In the genomic region with DNA sequence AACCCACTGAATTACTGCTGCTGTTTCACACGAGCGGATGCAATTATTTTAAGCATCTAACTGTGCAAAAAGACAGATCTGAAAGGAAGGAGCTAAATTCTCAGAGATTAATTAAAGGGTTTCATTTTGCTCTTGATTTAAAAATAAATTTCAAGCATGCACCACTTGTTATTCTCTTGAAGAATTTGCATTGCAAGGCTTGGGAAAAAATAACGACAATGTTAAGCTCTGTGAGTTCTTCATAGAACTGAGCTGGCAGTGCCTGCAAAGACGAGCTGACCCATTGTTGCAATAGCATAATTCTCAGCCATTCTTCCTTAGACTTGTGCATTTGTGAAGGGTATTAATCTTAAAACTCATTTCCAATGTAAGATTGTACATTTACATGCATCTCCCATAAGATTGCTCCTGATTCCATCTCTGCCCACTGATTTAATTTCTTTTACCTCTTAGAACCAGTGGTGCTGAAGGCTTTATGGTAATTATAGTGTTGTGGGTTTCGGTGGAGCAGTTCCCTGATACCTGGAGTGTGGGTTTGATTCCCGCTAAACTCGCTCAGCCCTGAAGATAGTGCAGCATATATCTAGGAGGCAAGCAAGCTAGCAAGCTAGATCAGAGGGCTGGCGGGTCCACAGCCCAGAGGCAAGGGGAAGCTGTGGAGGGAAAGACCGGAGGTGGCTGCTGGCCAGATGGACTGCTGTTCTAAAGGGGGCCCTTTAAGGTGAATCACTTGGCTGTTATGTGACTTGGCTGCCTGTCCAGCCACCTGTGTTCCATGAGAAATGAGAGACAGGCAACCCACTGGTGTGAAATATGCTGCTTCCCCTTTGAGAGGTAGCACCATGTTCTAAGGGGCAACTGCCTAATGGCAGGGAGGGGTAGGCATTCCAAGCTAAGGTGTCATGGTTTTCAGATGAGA, we compare ENCODE assay signal across 14 mouse cellular contexts.
DNase-seq lines count a peak whose midpoint lies in the region; ATAC-seq lines count a peak whose summit lies in the region.
"Had no signal": no experiment of that assay in that cellular context is flagged by ENCODE, and none has a peak within 500 bp of the region (broad histone marks: within the 10 kb centered on the region; RNA-seq: fewer than 3 reads in every experiment).

No protein-coding gene starts in this region.

- 43% methylated on average over 9 of the region's 9 CpGs for WGBS in forebrain, embryonic 13.5 days
- 58% methylated on average over 9 of the region's 9 CpGs for WGBS in forebrain, embryonic 12.5 days
- 37% methylated on average over 9 of the region's 9 CpGs for WGBS in neural tube, embryonic 15.5 days

- H3K4me3 ChIP-seq in forebrain, embryonic 13.5 days, result no peak overlapping the region
- H3K4me3 ChIP-seq in forebrain, embryonic 12.5 days (replicated peaks), result no peak overlapping the region
- no peak overlapping the region for H3K4me3 ChIP-seq in neural tube, embryonic 15.5 days (replicated peaks)
- H3K4me3 ChIP-seq: embryonic facial prominence, embryonic 15.5 days; midbrain, embryonic 12.5 days had no signal

- intact Hi-C loops in left cerebral cortex, postnatal 4 days (cut with DNase I), result no loop called here

- DNase-seq in left cerebral cortex, postnatal 4 days, result peak; percentile 34
- no peak for DNase-seq in left cerebral cortex, adult 11 months (ENCODE audit: low spot score)
- peak; percentile 59 to 65 for DNase-seq in cerebellum, postnatal 14 days
- no peak for DNase-seq in adrenal gland, adult 2 months
- DNase-seq in thymus, postnatal 36 days, result no peak
- DNase-seq: adrenal gland, postnatal 14 days; kidney, adult 2 months had no signal

- no peak overlapping the region for H3K9ac ChIP-seq in forebrain, embryonic 13.5 days
- H3K9ac ChIP-seq in forebrain, embryonic 12.5 days, result no peak overlapping the region
- no peak overlapping the region for H3K9ac ChIP-seq in neural tube, embryonic 15.5 days (replicated peaks)
- H3K9ac ChIP-seq: embryonic facial prominence, embryonic 15.5 days; midbrain, embryonic 12.5 days had no signal

- no peak overlapping the region for H3K27ac ChIP-seq in forebrain, embryonic 13.5 days
- no peak overlapping the region for H3K27ac ChIP-seq in forebrain, embryonic 12.5 days
- H3K27ac ChIP-seq in neural tube, embryonic 15.5 days (replicated peaks), result peak overlapping the region; percentile 81
- H3K27ac ChIP-seq: embryonic facial prominence, embryonic 15.5 days; midbrain, embryonic 12.5 days had no signal

- no peaks in the 10 kb centered on the region for H3K36me3 ChIP-seq in forebrain, embryonic 13.5 days (ENCODE audit: poor library complexity, severe bottlenecking)
- no peaks in the 10 kb centered on the region for H3K36me3 ChIP-seq in forebrain, embryonic 12.5 days (replicated peaks)
- no peaks in the 10 kb centered on the region for H3K36me3 ChIP-seq in neural tube, embryonic 15.5 days
- H3K36me3 ChIP-seq: embryonic facial prominence, embryonic 15.5 days; midbrain, embryonic 12.5 days had no signal

- H3K4me1 ChIP-seq in forebrain, embryonic 13.5 days, result peaks cover 24% of the 10 kb centered on the region
- peaks cover 8% of the 10 kb centered on the region; the same call in 1 of the 2 replicates for H3K4me1 ChIP-seq in forebrain, embryonic 12.5 days
- peaks cover 32% of the 10 kb centered on the region for H3K4me1 ChIP-seq in neural tube, embryonic 15.5 days
- H3K4me1 ChIP-seq: embryonic facial prominence, embryonic 15.5 days; midbrain, embryonic 12.5 days had no signal

- no peaks in the 10 kb centered on the region for H3K27me3 ChIP-seq in forebrain, embryonic 13.5 days
- no peaks in the 10 kb centered on the region for H3K27me3 ChIP-seq in forebrain, embryonic 12.5 days
- no peaks in the 10 kb centered on the region for H3K27me3 ChIP-seq in neural tube, embryonic 15.5 days (replicated peaks)
- H3K27me3 ChIP-seq: embryonic facial prominence, embryonic 15.5 days; midbrain, embryonic 12.5 days had no signal

- H3K4me2 ChIP-seq in forebrain, embryonic 13.5 days, result no peak overlapping the region
- H3K4me2 ChIP-seq in forebrain, embryonic 12.5 days, result no peak overlapping the region
- 0 out of 2 replicates have a peak overlapping the region, but pooled peaks have one; percentile 27 for H3K4me2 ChIP-seq in neural tube, embryonic 15.5 days
- H3K4me2 ChIP-seq: embryonic facial prominence, embryonic 15.5 days; liver, embryonic 11.5 days; midbrain, embryonic 12.5 days had no signal

- H3K9me3 ChIP-seq in forebrain, embryonic 13.5 days (replicated peaks), result no peaks in the 10 kb centered on the region
- no peaks in the 10 kb centered on the region for H3K9me3 ChIP-seq in forebrain, embryonic 12.5 days
- H3K9me3 ChIP-seq in neural tube, embryonic 15.5 days (replicated peaks), result no peaks in the 10 kb centered on the region
- H3K9me3 ChIP-seq: embryonic facial prominence, embryonic 15.5 days; midbrain, embryonic 12.5 days had no signal

- ATAC-seq in forebrain, embryonic 13.5 days, result 0 out of 2 replicates have a peak, but pooled peaks have one; percentile 41
- ATAC-seq in forebrain, embryonic 12.5 days (ENCODE audit: low FRiP score), result no peak; the same call in 1 of the 2 replicates
- peak; percentile 68 for ATAC-seq in neural tube, embryonic 15.5 days (ENCODE audit: low FRiP score)
- ATAC-seq: lung, postnatal 0 days had no signal

Comparison
In these comparisons a context has a peak if more than half of its experiments do, and no peak if none do; other contexts are left out.
1. DNase-seq: peak in left cerebral cortex, postnatal 4 days (single experiment) and cerebellum, postnatal 14 days (2 of 2); none in left cerebral cortex, adult 11 months (single experiment), adrenal gland, adult 2 months (single experiment) and thymus, postnatal 36 days (0 of 2).